Mouse (Mus musculus) stomach, adult 2 months (tissue): Measurements from ENCODE around the gene Gfod1. TPM values are rescaled to one million over a fixed set of nuclear protein-coding genes. Genes with fewer than 3 reads are reported as not detected.

Source experiments
- polyA plus RNA-seq: library from polyadenylated mRNA; depleted of rRNA; stranded (reverse); fragments of >200 nt; gene quantifications from 2 replicates; pipeline ENCODE4 v1.2.3, GENCODE M21; 2012; rRNA removed

Gfod1 gene
- polyA plus RNA-seq = 1.0 and 1.6 TPM in 2 replicates

GRCm38 (mm10) chr13:43304018-43304431 is at the start of gene Gfod1:
Gene Gfod1 (minus strand): TSS chr13:43304172.

GRCm38 (mm10) chr13:43171020-43171710 is 132.8 kb downstream of the Gfod1 start, which contains the start of gene Tbc1d7:
Gene Tbc1d7 (minus strand): TSS chr13:43171501.

Other genes with a start within 250 kb of the Gfod1 start
- 6.5 and 8.7 TPM in 2 replicates for gene Tbc1d7, start 132.7 kb downstream of the Gfod1 start, polyA plus RNA-seq
- gene Sirt5, start 61.3 kb upstream of the Gfod1 start, polyA plus RNA-seq = 1.5 and 1.9 TPM in 2 replicates
- gene Nol7, start 94.2 kb upstream of the Gfod1 start, polyA plus RNA-seq = 30.3 and 53.4 TPM in 2 replicates
- 6.5 and 14.7 TPM in 2 replicates for gene Ranbp9, start 177.1 kb upstream of the Gfod1 start, polyA plus RNA-seq